Mouse (Mus musculus) embryonic stem cell, embryonic (primary cell): Measurements from ENCODE around the gene Gm20388.

Experiments
- CTCF ChIA-PET, 4 experiments: fragments of 300-600 bp in 2 of 4; fragments of 350-600 bp in 2 of 4; sonication (Branson Sonifier 250); formaldehyde crosslinking; loops; one replicate each; lab custom pipeline; 2022; ENCODE audit warnings: inconsistent platforms in 2 of 4; lab: Charles Lee
- POLR2A ChIA-PET, 4 experiments: fragments of 300-600 bp in 2 of 4; fragments of 350-600 bp in 2 of 4; sonication (Branson Sonifier 250); formaldehyde crosslinking; loops; one replicate each; lab custom pipeline; 2022; ENCODE audit warnings: antibody characterized with exemption in 4 of 4, inconsistent platforms in 1 of 4; lab: Charles Lee

Gm20388 gene

GRCm38 (mm10) chr8:121885001-121885400 is 1974.4 kb downstream of the Gm20388 start:
- POLR2A ChIA-PET: interaction anchor here in 3 of 4 experiments (0.9 to 79.2 kb wide), 7 partner anchors 8 to 34 kb away, joined by 3 to 3941 read pairs (median 1986); partner anchors contain the start of gene Slc7a5 (in 2 of the 3)
- CTCF ChIA-PET: interaction anchor here in 3 of 4 experiments (0.8 to 1.5 kb wide), 3 partner anchors 25 to 41 kb away, joined by 4 to 10 read pairs (median 5); no protein-coding TSS in a partner anchor

- ChIA-PET CTCF (interaction anchor here in 2 of 4 experiments (1.4 to 1.5 kb wide), 2 partner anchors 24 kb away, joined by 6 to 10 read pairs; no protein-coding TSS in a partner anchor), POLR2A (interaction anchor here in 3 of 4 experiments (0.8 to 79.2 kb wide), 6 partner anchors 9 to 35 kb away, joined by 4 to 3941 read pairs (median 1986); partner anchors contain the start of gene Slc7a5 (in 2 of the 3))
Measured at GRCm38 (mm10) chr8:121885433-121885832, 1974.8 kb downstream of the Gm20388 start.

- ChIA-PET POLR2A (interaction anchor here (0.6 to 79.2 kb wide), 18 partner anchors 9 to 309 kb away, joined by 3 to 3941 read pairs (median 4); partner anchors contain the start of genes Slc7a5 (in 2 of the 4) and Fbxo31 (in 1 of the 4)), CTCF (interaction anchor here in 3 of 4 experiments (0.6 to 2.2 kb wide), 13 partner anchors 9 to 38 kb away, joined by 3 to 11 read pairs (median 4); partner anchors contain the start of gene Slc7a5 (in 1 of the 3))
Measured at GRCm38 (mm10) chr8:121887547-121887946, 1976.9 kb downstream of the Gm20388 start.

- POLR2A ChIA-PET: interaction anchor here in 2 of 4 experiments (1.5 to 79.2 kb wide), 5 partner anchors 7 to 59 kb away, joined by 4 to 3941 read pairs (median 1986); partner anchors contain the start of gene Slc7a5 (in 2 of the 2)
- CTCF ChIA-PET: interaction anchor here in 1 of 4 experiments (1.2 kb wide), 1 partner anchor 21 kb away, joined by 4 read pairs; no protein-coding TSS in a partner anchor
Measured at GRCm38 (mm10) chr8:121889317-121889716, 1978.7 kb downstream of the Gm20388 start.

- POLR2A ChIA-PET: interaction anchor here in 2 of 4 experiments (0.5 to 79.2 kb wide), 6 partner anchors 6 to 58 kb away, joined by 3 to 3941 read pairs (median 1986); partner anchors contain the start of gene Slc7a5 (in 2 of the 2)
- CTCF ChIA-PET: interaction anchor here in 2 of 4 experiments (1.1 to 1.8 kb wide), 3 partner anchors 20 to 40 kb away, joined by 3 to 4 read pairs (median 3); no protein-coding TSS in a partner anchor
Measured at GRCm38 (mm10) chr8:121889810-121890785, 1979.5 kb downstream of the Gm20388 start.

GRCm38 (mm10) chr8:121892875-121893274 is 1982.2 kb downstream of the Gm20388 start:
- ChIA-PET POLR2A (interaction anchor here in 3 of 4 experiments (1.0 to 79.2 kb wide), 6 partner anchors 4 to 65 kb away, joined by 3 to 3941 read pairs (median 1986); partner anchors contain the start of gene Slc7a5 (in 2 of the 3)), CTCF (interaction anchor here (0.6 to 2.1 kb wide), 6 partner anchors 9 to 197 kb away, joined by 3 to 5 read pairs (median 3); no protein-coding TSS in a partner anchor)

GRCm38 (mm10) chr8:121895910-121896309 is 1985.3 kb downstream of the Gm20388 start:
- POLR2A ChIA-PET: interaction anchor here in 3 of 4 experiments (0.7 to 79.2 kb wide), 13 partner anchors 1 to 1491 kb away, joined by 3 to 3941 read pairs (median 31); partner anchors contain the start of gene Slc7a5 (in 3 of the 3)
- CTCF ChIA-PET: interaction anchor here in 2 of 4 experiments (0.9 to 3.1 kb wide), 2 partner anchors 45 to 46 kb away, joined by 3 to 17 read pairs; no protein-coding TSS in a partner anchor

- CTCF ChIA-PET: interaction anchor here in 3 of 4 experiments (0.6 to 3.1 kb wide), 6 partner anchors 9 to 46 kb away, joined by 3 to 17 read pairs (median 4); no protein-coding TSS in a partner anchor
- POLR2A ChIA-PET: interaction anchor here in 3 of 4 experiments (0.7 to 79.2 kb wide), 18 partner anchors 0 to 1491 kb away, joined by 3 to 3941 read pairs (median 12); partner anchors contain the start of genes Slc7a5 (in 3 of the 3) and Banp (in 1 of the 3)
Measured at GRCm38 (mm10) chr8:121896476-121897145, 1986.0 kb downstream of the Gm20388 start.

- POLR2A ChIA-PET: interaction anchor here (0.5 to 79.2 kb wide), 30 partner anchors 1 to 984 kb away, joined by 3 to 3941 read pairs (median 6); partner anchors contain the start of genes Slc7a5 (in 4 of the 4) and Banp (in 1 of the 4)
Measured at GRCm38 (mm10) chr8:121897205-121897604, 1986.6 kb downstream of the Gm20388 start.

GRCm38 (mm10) chr8:121897871-121898381 is 1987.3 kb downstream of the Gm20388 start:
- ChIA-PET CTCF (interaction anchor here (0.5 to 3.1 kb wide), 18 partner anchors 9 to 1529 kb away, joined by 3 to 17 read pairs (median 4); partner anchors contain the start of gene Slc7a5 (in 1 of the 4)), POLR2A (interaction anchor here (0.6 to 79.2 kb wide), 52 partner anchors 1 to 625 kb away, joined by 3 to 3941 read pairs (median 4); partner anchors contain the start of genes Slc7a5 (in 4 of the 4), Banp (in 1 of the 4) and Klhdc4 (in 1 of the 4))

More at GRCm38 (mm10) chr8:121897205-121897604, 1986.6 kb downstream of the Gm20388 start:
- CTCF ChIA-PET: interaction anchor here (0.6 to 3.1 kb wide), 8 partner anchors 9 to 47 kb away, joined by 3 to 17 read pairs (median 4); no protein-coding TSS in a partner anchor

- POLR2A ChIA-PET: interaction anchor here (0.6 to 79.2 kb wide), 50 partner anchors 2 to 625 kb away, joined by 3 to 3941 read pairs (median 4); partner anchors contain the start of genes Slc7a5 (in 4 of the 4), Banp (in 1 of the 4) and Klhdc4 (in 1 of the 4)
- CTCF ChIA-PET: interaction anchor here (0.5 to 3.1 kb wide), 22 partner anchors 8 to 1530 kb away, joined by 3 to 17 read pairs (median 4); partner anchors contain the start of gene Slc7a5 (in 1 of the 4)
Measured at GRCm38 (mm10) chr8:121898401-121898931, 1987.8 kb downstream of the Gm20388 start.

GRCm38 (mm10) chr8:121899180-121900044 is 1988.8 kb downstream of the Gm20388 start:
- CTCF ChIA-PET: interaction anchor here (0.6 to 3.1 kb wide), 9 partner anchors 7 to 227 kb away, joined by 3 to 17 read pairs (median 6); no protein-coding TSS in a partner anchor
- POLR2A ChIA-PET: interaction anchor here (0.6 to 79.2 kb wide), 24 partner anchors 3 to 1950 kb away, joined by 3 to 3941 read pairs (median 6); partner anchors contain the start of gene Slc7a5 (in 3 of the 4)

- POLR2A ChIA-PET: interaction anchor here in 3 of 4 experiments (1.0 to 79.2 kb wide), 12 partner anchors 2 to 72 kb away, joined by 3 to 3941 read pairs (median 6); partner anchors contain the start of genes Slc7a5 (in 2 of the 3) and Banp (in 1 of the 3)
- CTCF ChIA-PET: interaction anchor here in 3 of 4 experiments (0.6 to 3.4 kb wide), 10 partner anchors 9 to 1236 kb away, joined by 3 to 16 read pairs (median 5); no protein-coding TSS in a partner anchor
Measured at GRCm38 (mm10) chr8:121901498-121902236, 1991.0 kb downstream of the Gm20388 start.

GRCm38 (mm10) chr8:121903977-121904376 is 1993.3 kb downstream of the Gm20388 start:
- ChIA-PET CTCF (interaction anchor here in 3 of 4 experiments (0.5 to 3.4 kb wide), 11 partner anchors 22 to 174 kb away, joined by 3 to 16 read pairs (median 4); no protein-coding TSS in a partner anchor), POLR2A (interaction anchor here (0.6 to 79.2 kb wide), 17 partner anchors 0 to 86 kb away, joined by 3 to 3941 read pairs (median 5); partner anchors contain the start of genes Slc7a5 (in 2 of the 4), Car5a (in 1 of the 4) and Klhdc4 (in 1 of the 4))
